Mouse (Mus musculus): ENCODE measurements around the gene Gm9945.

The Gm9945 gene

GRCm38 (mm10) chr11:53479783-53480301 is at the start of gene Gm9945, which contains the start of gene Sowaha:
Gm9945 (plus strand) TSS chr11:53480166.
Sowaha (minus strand) TSS chr11:53480274.
- ATAC-seq (ENCODE audit: insufficient number of reproducible peaks, low FRiP score, low TSS enrichment) = peak; percentile 79; the same call in 1 of the 2 replicates

GRCm38 (mm10) chr11:53430300-53430669 is 49.7 kb upstream of the Gm9945 start:
- peak; percentile 43 for ATAC-seq (ENCODE audit: insufficient number of reproducible peaks, low FRiP score, low TSS enrichment)

- ATAC-seq (ENCODE audit: insufficient number of reproducible peaks, low FRiP score, low TSS enrichment) = peak; percentile 91
Observed at GRCm38 (mm10) chr11:53430670-53431346, 49.2 kb upstream of the Gm9945 start, which contains the start of the genes Uqcrq and Gdf9. Uqcrq (minus strand) TSS chr11:53430831. Gdf9 (plus strand) TSS chr11:53431023.

- ATAC-seq (ENCODE audit: insufficient number of reproducible peaks, low FRiP score, low TSS enrichment) = peak; percentile 40
Observed at GRCm38 (mm10) chr11:53431347-53432056, 48.5 kb upstream of the Gm9945 start.

- ATAC-seq (ENCODE audit: insufficient number of reproducible peaks, low FRiP score, low TSS enrichment) = no peak
Observed at GRCm38 (mm10) chr11:53433057-53433456, 46.9 kb upstream of the Gm9945 start.

GRCm38 (mm10) chr11:53435504-53435903 is 44.5 kb upstream of the Gm9945 start:
- no peak for ATAC-seq (ENCODE audit: insufficient number of reproducible peaks, low FRiP score, low TSS enrichment)

- ATAC-seq (ENCODE audit: insufficient number of reproducible peaks, low FRiP score, low TSS enrichment) = no peak
Observed at GRCm38 (mm10) chr11:53436338-53436737, 43.6 kb upstream of the Gm9945 start.

- ATAC-seq (ENCODE audit: insufficient number of reproducible peaks, low FRiP score, low TSS enrichment) = no peak
Observed at GRCm38 (mm10) chr11:53441921-53442320, 38.0 kb upstream of the Gm9945 start.

- no peak for ATAC-seq (ENCODE audit: insufficient number of reproducible peaks, low FRiP score, low TSS enrichment)
Observed at GRCm38 (mm10) chr11:53443861-53444260, 36.1 kb upstream of the Gm9945 start.

GRCm38 (mm10) chr11:53445562-53445961 is 34.4 kb upstream of the Gm9945 start:
- ATAC-seq (ENCODE audit: insufficient number of reproducible peaks, low FRiP score, low TSS enrichment) = no peak

- ATAC-seq (ENCODE audit: insufficient number of reproducible peaks, low FRiP score, low TSS enrichment) = no peak
Observed at GRCm38 (mm10) chr11:53446183-53446582, 33.8 kb upstream of the Gm9945 start.

- no peak for ATAC-seq (ENCODE audit: insufficient number of reproducible peaks, low FRiP score, low TSS enrichment)
Observed at GRCm38 (mm10) chr11:53447996-53448395, 32.0 kb upstream of the Gm9945 start.

- no peak for ATAC-seq (ENCODE audit: insufficient number of reproducible peaks, low FRiP score, low TSS enrichment)
Observed at GRCm38 (mm10) chr11:53448529-53448928, 31.4 kb upstream of the Gm9945 start.

- ATAC-seq (ENCODE audit: insufficient number of reproducible peaks, low FRiP score, low TSS enrichment) = no peak
Observed at GRCm38 (mm10) chr11:53450070-53450705, 29.8 kb upstream of the Gm9945 start.

GRCm38 (mm10) chr11:53451361-53451760 is 28.6 kb upstream of the Gm9945 start:
- ATAC-seq (ENCODE audit: insufficient number of reproducible peaks, low FRiP score, low TSS enrichment) = no peak

- ATAC-seq (ENCODE audit: insufficient number of reproducible peaks, low FRiP score, low TSS enrichment) = no peak
Observed at GRCm38 (mm10) chr11:53452396-53452795, 27.6 kb upstream of the Gm9945 start.

GRCm38 (mm10) chr11:53453031-53453430 is 26.9 kb upstream of the Gm9945 start:
- ATAC-seq (ENCODE audit: insufficient number of reproducible peaks, low FRiP score, low TSS enrichment) = no peak

GRCm38 (mm10) chr11:53456474-53457371 is 23.2 kb upstream of the Gm9945 start, which contains the start of the genes Gm10447 and Shroom1:
Gm10447 (minus strand) TSS chr11:53457110.
Shroom1 (plus strand) TSS chr11:53457205.
- ATAC-seq (ENCODE audit: insufficient number of reproducible peaks, low FRiP score, low TSS enrichment) = no peak

- ATAC-seq (ENCODE audit: insufficient number of reproducible peaks, low FRiP score, low TSS enrichment) = no peak
Observed at GRCm38 (mm10) chr11:53457372-53457954, 22.5 kb upstream of the Gm9945 start.
